Mouse (Mus musculus): ENCODE results near the gene Wdr73.
"Not testable (repeated sequence)": the region's sequence is repeated elsewhere in the genome, so short reads cannot be mapped to it uniquely, and the experiment has no call there.

Wdr73 gene

GRCm38 (mm10) chr7:80900944-80901501 lies at the start of gene Wdr73:
Wdr73 (minus strand) TSS chr7:80901269.
- DNase-seq (ENCODE audit: low spot score), result peak; percentile 72

- peak; percentile 86 for DNase-seq (ENCODE audit: low spot score)
Observed at GRCm38 (mm10) chr7:80947445-80948350, 46.6 kb upstream of the Wdr73 start, which contains the start of gene Sec11a. Sec11a (minus strand) TSS chr7:80947780.

- DNase-seq (ENCODE audit: low spot score), result no peak
Observed at GRCm38 (mm10) chr7:80939808-80940207, 38.7 kb upstream of the Wdr73 start.

DNA sequence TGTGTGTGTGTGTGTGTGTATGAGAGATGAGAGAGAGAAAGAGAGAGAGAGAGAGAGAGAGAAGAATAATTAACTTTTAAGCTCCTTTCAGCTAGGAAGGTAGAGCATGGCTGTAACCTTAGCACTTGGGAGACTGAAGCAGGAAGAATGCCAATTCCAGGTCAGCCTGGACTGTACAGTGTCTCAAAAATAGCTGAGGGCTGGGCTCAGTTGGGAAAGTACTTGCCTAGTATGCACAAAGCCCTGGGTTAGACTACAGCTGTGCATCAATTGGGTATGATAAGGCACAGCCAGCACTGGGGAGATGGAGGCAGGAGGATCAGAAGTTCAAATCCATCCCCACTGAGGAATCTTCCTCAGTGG lies 36.2 kb upstream of the Wdr73 start:
- DNase-seq (ENCODE audit: low spot score), result not testable (repeated sequence)

DNA sequence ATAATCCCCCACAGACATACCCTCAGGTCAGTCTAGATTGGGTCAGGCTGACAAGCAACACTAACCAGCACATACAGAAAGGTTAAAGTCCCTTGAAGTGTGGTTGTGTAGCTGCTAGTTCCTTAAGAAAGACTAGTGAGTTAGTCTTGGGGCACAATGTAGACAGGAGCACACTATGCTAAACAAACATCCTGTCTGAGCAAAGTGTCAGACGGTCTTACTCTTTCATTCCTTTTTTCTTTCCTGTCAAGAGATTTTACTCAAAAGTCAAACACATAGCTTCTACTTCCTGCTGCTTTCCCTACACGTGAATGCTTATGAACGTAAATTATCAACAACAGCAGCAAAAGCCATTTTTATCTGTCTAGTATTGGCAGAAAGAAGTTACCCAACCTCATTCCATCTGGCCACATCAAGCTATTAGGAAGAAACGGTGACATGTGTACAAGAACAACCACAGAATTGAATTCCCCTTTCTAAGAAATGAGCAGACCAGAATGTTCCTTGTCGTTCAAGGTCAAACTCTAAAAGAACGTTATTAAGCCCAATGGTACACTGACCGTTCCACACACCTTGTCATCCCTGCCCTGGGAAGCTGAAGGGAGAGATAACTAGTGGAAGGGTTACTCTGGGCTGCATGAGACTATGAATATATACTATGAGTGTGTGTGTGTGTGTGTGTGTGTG lies 35.7 kb upstream of the Wdr73 start:
- DNase-seq (ENCODE audit: low spot score), result not testable (repeated sequence)

- DNase-seq (ENCODE audit: low spot score), result no peak
Observed at GRCm38 (mm10) chr7:80935834-80936233, 34.8 kb upstream of the Wdr73 start.

GRCm38 (mm10) chr7:80932777-80933176 lies 31.7 kb upstream of the Wdr73 start:
- DNase-seq (ENCODE audit: low spot score), result no peak

DNA sequence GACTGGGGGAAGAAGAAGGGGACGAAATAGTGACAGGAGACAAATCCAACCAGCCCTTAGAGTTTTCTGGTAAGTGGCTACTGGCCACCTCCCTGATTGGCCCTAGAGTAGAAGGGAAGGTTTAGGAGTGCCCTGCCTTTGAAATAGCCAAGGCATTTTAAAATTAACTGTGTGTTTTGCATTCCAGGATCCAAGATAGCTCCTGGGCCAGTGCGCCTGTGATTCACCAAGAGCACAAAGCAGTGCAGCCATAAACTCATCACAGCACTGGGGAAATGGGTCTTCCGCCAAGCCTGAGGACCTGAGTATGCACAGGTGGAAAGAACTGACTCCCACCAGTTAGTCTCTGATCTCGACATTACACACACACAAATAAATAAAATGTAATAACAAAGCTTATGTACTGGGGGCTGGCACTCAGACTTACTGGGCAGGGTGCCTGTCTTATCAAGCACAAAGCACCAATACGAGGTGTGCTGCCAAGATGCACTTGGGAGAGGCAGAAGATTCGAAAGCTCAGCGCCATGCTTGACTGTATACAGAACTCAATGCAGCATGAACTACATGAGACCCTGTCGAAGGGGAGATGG lies 30.6 kb upstream of the Wdr73 start:
- DNase-seq (ENCODE audit: low spot score), result no peak

GRCm38 (mm10) chr7:80923165-80923564 lies 22.1 kb upstream of the Wdr73 start:
- no peak for DNase-seq (ENCODE audit: low spot score)

GRCm38 (mm10) chr7:80919647-80920008 lies 18.6 kb upstream of the Wdr73 start:
- no peak for DNase-seq (ENCODE audit: low spot score)

DNA sequence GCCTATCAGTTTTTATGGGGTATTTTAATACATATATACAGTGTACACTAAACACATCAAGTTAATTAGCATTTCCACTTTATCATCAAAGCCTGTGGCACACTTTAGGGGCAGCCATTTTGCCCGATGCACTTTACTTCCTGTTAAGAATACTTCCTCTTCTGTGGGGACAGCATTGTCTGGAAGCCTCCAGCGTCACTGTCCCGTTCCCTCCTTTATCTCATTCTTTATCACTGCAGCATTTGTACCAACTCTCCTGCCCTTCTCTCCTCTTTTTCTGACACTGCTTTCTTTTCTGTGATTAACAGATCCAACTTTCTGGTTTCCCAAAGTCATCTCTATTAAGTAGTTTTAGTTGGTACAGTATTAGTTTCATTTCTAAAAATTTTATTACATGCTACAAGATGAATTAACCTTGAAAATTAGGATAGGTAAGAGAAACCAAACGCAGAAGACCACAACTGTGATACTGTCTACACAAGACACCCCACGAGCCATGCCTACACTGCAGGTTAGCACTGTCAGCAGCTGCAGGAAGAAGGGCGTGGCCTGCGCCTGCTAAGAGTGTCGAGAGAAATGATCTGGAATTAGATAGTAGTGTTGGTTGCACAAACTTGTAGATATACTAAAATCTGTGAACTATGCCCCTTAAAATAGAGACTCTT lies 18.0 kb upstream of the Wdr73 start:
- no peak for DNase-seq (ENCODE audit: low spot score)

DNA sequence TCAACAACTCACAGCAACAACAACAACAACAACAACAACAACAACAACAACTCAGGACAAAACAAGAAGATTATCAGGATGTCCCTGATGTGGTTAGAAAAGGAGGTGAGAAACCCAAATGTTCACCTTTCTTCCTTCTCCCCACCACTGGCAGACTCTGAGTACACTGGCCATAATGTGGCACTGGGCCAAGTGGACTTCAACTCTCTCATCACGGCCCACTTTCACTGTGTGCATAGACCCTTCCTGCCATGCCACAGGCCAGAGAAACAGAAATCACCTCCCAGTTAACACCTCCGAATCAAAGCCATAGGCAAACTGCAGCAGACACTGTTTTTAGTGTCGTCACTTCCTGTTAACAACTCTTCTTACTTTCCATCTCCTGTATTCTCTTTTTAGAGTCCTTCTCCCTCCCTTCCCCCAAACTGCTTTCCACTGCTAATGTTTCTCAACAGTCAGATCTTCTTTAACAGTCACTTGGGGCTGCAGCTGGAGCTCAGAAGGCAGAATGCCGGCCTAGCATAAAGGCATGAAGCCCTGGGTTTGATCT lies 16.9 kb upstream of the Wdr73 start:
- no peak for DNase-seq (ENCODE audit: low spot score)

GRCm38 (mm10) chr7:80912496-80912895 lies 11.4 kb upstream of the Wdr73 start:
- DNase-seq (ENCODE audit: low spot score), result no peak

- no peak for DNase-seq (ENCODE audit: low spot score)
Observed at GRCm38 (mm10) chr7:80911053-80911452, 10.0 kb upstream of the Wdr73 start.

- DNase-seq (ENCODE audit: low spot score), result peak; percentile 36
Observed at GRCm38 (mm10) chr7:80904921-80905515, 3.9 kb upstream of the Wdr73 start, which contains the start of gene Nmb. Nmb (minus strand) TSS chr7:80905076.

- no peak for DNase-seq (ENCODE audit: low spot score)
Observed at GRCm38 (mm10) chr7:80903625-80904422, 2.8 kb upstream of the Wdr73 start.

DNA sequence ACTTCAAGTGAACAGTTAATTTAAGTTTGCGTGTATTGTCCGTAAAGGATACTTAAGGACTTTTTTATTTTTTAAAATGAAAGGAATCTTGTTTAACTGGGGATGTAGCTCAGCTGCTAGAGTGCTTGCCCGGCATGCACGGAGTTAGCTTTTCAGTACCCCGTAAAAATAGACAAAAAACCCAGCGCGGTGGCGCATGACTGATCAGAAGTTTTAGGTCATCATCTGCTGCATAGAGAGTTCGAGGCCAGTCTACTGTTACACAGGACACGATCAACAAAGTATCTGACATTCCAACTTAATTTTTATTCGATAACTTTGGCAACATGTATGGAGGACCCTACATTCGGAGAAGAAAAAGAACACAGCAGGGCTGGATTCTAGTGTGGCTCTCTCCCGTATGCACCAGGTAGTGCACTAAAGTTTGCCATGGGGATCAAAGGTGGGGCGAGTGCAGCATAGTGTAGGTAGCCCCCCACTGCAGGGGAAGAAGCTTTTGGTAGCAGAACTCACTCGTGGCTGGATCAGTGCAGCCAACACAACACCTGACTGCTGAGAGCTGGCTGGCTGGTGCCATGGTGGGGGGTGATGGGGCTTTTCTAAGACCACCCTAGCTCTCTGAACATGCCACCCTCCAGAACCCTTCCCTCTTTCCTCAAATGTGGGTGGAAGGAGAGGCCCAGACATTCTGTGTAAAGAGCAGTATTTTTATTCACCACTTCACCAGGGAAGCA lies 639 bp upstream of the Wdr73 start:
- DNase-seq (ENCODE audit: low spot score), result no peak

DNA sequence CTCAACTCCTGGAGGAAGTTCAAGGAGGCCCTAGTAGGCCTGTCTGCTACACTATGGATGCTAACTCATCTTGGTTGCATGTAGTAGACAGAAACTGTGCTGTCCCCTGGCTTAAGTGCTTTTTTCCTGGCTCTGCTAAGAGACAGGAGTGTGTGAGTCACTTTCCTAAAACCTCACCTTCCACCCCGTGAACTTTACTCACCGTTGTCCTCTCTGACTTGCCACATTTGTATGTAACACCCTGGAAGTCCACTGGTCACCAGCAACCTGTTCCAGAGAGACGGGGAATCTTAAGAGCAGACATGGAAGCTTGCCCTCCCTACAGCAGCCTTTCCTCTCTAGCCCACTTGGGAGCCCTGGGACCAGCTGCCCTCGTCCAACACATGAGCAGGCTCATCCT lies 3.3 kb downstream of the Wdr73 start:
- no peak for DNase-seq (ENCODE audit: low spot score)

DNA sequence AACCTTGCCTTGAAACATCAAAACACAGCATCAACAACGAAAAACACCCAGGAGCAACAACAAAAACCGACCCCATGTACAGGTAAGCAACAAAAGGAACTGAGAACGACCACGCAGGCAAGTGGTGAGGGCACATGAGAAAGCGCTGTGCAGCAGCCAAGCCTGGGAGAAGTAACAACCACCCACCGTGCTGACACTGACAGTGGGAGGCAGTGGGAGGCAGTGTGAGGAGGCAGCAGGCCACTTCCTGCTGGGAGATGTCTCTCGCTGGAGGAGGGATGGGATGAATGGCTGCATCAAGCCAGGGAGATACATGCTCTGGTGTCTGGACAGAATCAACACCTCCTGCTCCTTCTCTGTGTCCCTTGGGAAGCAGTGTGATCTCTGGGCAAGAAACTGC lies 3.9 kb downstream of the Wdr73 start:
- no peak for DNase-seq (ENCODE audit: low spot score)

All from ovary, postnatal 10 days (tissue).